In the genomic region with DNA sequence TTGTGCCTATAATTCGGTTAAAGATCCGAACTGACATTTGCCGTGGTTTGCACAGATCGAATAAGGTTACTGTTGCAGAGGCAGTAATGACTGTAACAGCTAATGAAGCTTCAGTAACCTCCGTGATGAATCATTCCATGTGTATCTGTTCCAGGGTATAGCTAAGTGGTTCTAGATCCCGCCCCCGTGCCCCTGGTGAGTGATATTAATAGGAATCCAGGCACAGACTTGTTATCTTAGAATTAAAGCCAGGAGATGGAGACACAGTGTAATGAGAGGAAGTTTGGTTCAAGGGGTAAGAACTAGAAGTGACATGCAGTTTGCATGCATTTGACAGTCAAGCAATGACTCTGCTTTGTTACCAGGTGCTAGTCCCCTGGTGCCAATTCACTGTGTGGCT, we compare ENCODE assay signal across 24 mouse cellular contexts. TPM values are rescaled to one million over a fixed set of nuclear protein-coding genes. Genes with fewer than 3 reads are reported as not detected.
"Had no signal": no experiment of that assay in that cellular context is flagged by ENCODE, and none has a peak within 500 bp of the region (broad histone marks: within the 10 kb centered on the region; RNA-seq: fewer than 3 reads in every experiment).

No protein-coding gene starts in this region.

- ATAC-seq: hindbrain, postnatal 0 days; intestine, postnatal 0 days; liver, embryonic 12.5 days had no signal

- DNase-seq: gastrocnemius, postnatal 14 days; gastrocnemius, postnatal 36 days; heart, adult 18-20 months; heart, postnatal 10 days; heart, postnatal 36 days; kidney, adult 18-20 months; kidney, adult 8-10 months; kidney, postnatal 10 days; kidney, postnatal 25 days; kidney, postnatal 4 days; left cerebral cortex, postnatal 4 days had no signal

- H3K27me3 ChIP-seq: heart, embryonic 13.5 days; heart, embryonic 15.5 days; hindbrain, embryonic 13.5 days; hindbrain, embryonic 15.5 days; limb, embryonic 13.5 days; limb, embryonic 15.5 days; liver, embryonic 12.5 days had no signal

- H3K36me3 ChIP-seq: heart, embryonic 10.5 days; heart, embryonic 13.5 days; heart, embryonic 15.5 days; hindbrain, embryonic 13.5 days; hindbrain, embryonic 15.5 days; limb, embryonic 13.5 days; limb, embryonic 15.5 days; liver, embryonic 12.5 days had no signal

- H3K4me1 ChIP-seq: hindbrain, embryonic 13.5 days; hindbrain, embryonic 15.5 days; limb, embryonic 13.5 days; limb, embryonic 15.5 days; liver, embryonic 12.5 days had no signal

- H3K4me2 ChIP-seq: heart, embryonic 13.5 days; heart, embryonic 15.5 days; hindbrain, embryonic 13.5 days; hindbrain, embryonic 15.5 days; limb, embryonic 13.5 days; limb, embryonic 15.5 days; liver, embryonic 12.5 days had no signal

- H3K9me3 ChIP-seq: heart, embryonic 10.5 days; heart, embryonic 13.5 days; heart, embryonic 15.5 days; hindbrain, embryonic 13.5 days; hindbrain, embryonic 15.5 days; limb, embryonic 13.5 days; limb, embryonic 15.5 days; liver, embryonic 12.5 days had no signal

- H3K9ac ChIP-seq: heart, embryonic 13.5 days; heart, embryonic 15.5 days; hindbrain, embryonic 13.5 days; hindbrain, embryonic 15.5 days; limb, embryonic 13.5 days; limb, embryonic 15.5 days; liver, embryonic 12.5 days; liver, embryonic 14.5 days had no signal

- H3K27ac ChIP-seq: heart, embryonic 10.5 days; heart, embryonic 13.5 days; heart, embryonic 15.5 days; hindbrain, embryonic 13.5 days; hindbrain, embryonic 15.5 days; hindbrain, postnatal 0 days; layer of hippocampus, adult 2 months; limb, embryonic 13.5 days; limb, embryonic 15.5 days; liver, embryonic 12.5 days; liver, embryonic 14.5 days had no signal

- H3K4me3 ChIP-seq: heart, embryonic 10.5 days; heart, embryonic 13.5 days; heart, embryonic 15.5 days; hindbrain, embryonic 13.5 days; hindbrain, embryonic 15.5 days; layer of hippocampus, adult 2 months; limb, embryonic 13.5 days; limb, embryonic 15.5 days; liver, embryonic 12.5 days had no signal

RNA-seq across cellular contexts. Expression of a gene that starts 38.1 kb away (rescaled TPM):
- total RNA-seq: hematopoietic stem cell, adult 5-6 weeks had no signal
